ENCODE assay signal across 14 mouse cellular contexts in the genomic region with DNA sequence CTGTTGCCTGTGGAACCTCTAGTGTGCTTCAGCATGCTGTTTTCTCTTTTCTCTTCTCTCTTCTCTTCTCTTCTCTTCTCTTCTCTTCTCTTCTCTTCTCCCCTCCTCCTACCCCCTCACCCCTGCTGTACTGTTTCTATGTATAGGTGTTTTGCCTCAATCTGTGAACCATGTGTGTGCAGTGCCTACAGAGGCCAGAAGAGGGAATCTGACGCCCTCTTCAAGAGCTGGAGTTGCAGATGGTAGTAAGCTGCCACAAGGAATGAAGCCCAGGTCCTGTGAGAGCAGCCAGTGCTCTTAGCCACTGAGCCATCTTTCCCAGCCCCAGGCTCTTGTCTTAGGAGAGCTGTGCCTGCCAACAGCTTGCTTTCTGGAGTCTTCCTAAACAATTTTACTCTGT. TPM values are rescaled to one million over a fixed set of nuclear protein-coding genes. Genes with fewer than 3 reads are reported as not detected.
DNase-seq lines count a peak whose midpoint lies in the region; ATAC-seq and TF ChIP-seq lines count a peak whose summit lies in the region.
"Had no signal": no experiment of that assay in that cellular context is flagged by ENCODE, and none has a peak within 500 bp of the region (broad histone marks: within the 10 kb centered on the region; RNA-seq: fewer than 3 reads in every experiment).

No protein-coding gene starts in this region.

- no peak overlapping the region for H3K4me2 ChIP-seq in intestine, postnatal 0 days (replicated peaks; ENCODE audit: low read depth)
- H3K4me2 ChIP-seq in intestine, embryonic 15.5 days (replicated peaks) = no peak overlapping the region
- H3K4me2 ChIP-seq: neural tube, embryonic 13.5 days had no signal

- peak; percentile 50 for TF ChIP-seq CTCF in intestine, postnatal 0 days (IDR thresholded peaks at IDR 0.05; ENCODE audit: low read depth)

- no peak overlapping the region for H3K27ac ChIP-seq in intestine, postnatal 0 days (ENCODE audit: low read depth, low read length)
- H3K27ac ChIP-seq in intestine, embryonic 15.5 days = no peak overlapping the region
- H3K27ac ChIP-seq: neural tube, embryonic 13.5 days had no signal

- H3K27me3 ChIP-seq in intestine, postnatal 0 days (replicated peaks; ENCODE audit: control insufficient read depth, insufficient read depth, low read length) = no peaks in the 10 kb centered on the region
- H3K27me3 ChIP-seq in intestine, embryonic 15.5 days (replicated peaks) = no peaks in the 10 kb centered on the region
- H3K27me3 ChIP-seq in splenic B cell, adult 2 months (ENCODE audit: control insufficient read depth, insufficient read depth, low read length, poor library complexity, severe bottlenecking) = no peaks in the 10 kb centered on the region
- H3K27me3 ChIP-seq: neural tube, embryonic 13.5 days had no signal

- no peak for ATAC-seq in intestine, postnatal 0 days
- ATAC-seq in intestine, embryonic 15.5 days = no peak
- ATAC-seq: midbrain, embryonic 16.5 days had no signal

- H3K36me3 ChIP-seq in intestine, postnatal 0 days (ENCODE audit: control insufficient read depth, insufficient read depth) = peaks cover 73% of the 10 kb centered on the region
- H3K36me3 ChIP-seq in intestine, embryonic 15.5 days = peaks cover 34% of the 10 kb centered on the region
- H3K36me3 ChIP-seq in splenic B cell, adult 2 months (ENCODE audit: control insufficient read depth, insufficient read depth, low read length, poor library complexity, severe bottlenecking) = peaks cover 3% of the 10 kb centered on the region

- H3K9me3 ChIP-seq in intestine, postnatal 0 days (ENCODE audit: control insufficient read depth) = no peaks in the 10 kb centered on the region
- no peaks in the 10 kb centered on the region for H3K9me3 ChIP-seq in intestine, embryonic 15.5 days
- H3K9me3 ChIP-seq: neural tube, embryonic 13.5 days had no signal

- no peaks in the 10 kb centered on the region for H3K4me1 ChIP-seq in intestine, postnatal 0 days (replicated peaks; ENCODE audit: control insufficient read depth, insufficient read depth, low read length)
- H3K4me1 ChIP-seq in intestine, embryonic 15.5 days (replicated peaks) = no peaks in the 10 kb centered on the region
- H3K4me1 ChIP-seq: neural tube, embryonic 13.5 days had no signal

- no peak overlapping the region for H3K9ac ChIP-seq in intestine, postnatal 0 days (ENCODE audit: low read depth, low read length)
- H3K9ac ChIP-seq in intestine, embryonic 15.5 days = no peak overlapping the region
- H3K9ac ChIP-seq: neural tube, embryonic 13.5 days had no signal

- H3K4me3 ChIP-seq in intestine, postnatal 0 days (ENCODE audit: low read depth, low read length) = no peak overlapping the region
- H3K4me3 ChIP-seq in intestine, embryonic 15.5 days (replicated peaks) = no peak overlapping the region
- H3K4me3 ChIP-seq: neural tube, embryonic 13.5 days had no signal

- DNase-seq in thymus, postnatal 0 days (ENCODE audit: low spot score) = peak; percentile 17
- no peak for DNase-seq in thymus, adult 18-20 months
- peak; percentile 56 for DNase-seq in NIH3T3 (ENCODE audit: low read depth)
- DNase-seq in splenic B cell, adult 2 months (ENCODE audit: low read depth, low spot score) = peak; percentile 29
- DNase-seq in right cerebral cortex, adult 2 months (ENCODE audit: low spot score in 2 of 2) = no peak
- no peak for DNase-seq in neural tube, embryonic 10.5 days (ENCODE audit: extremely low spot score, low spot score)
- DNase-seq: adrenal gland, postnatal 14 days; cerebellum, postnatal 14 days; kidney, adult 18-20 months; lung, postnatal 36 days had no signal

- 67% methylated on average over 1 of the region's 1 CpGs for WGBS in intestine, postnatal 0 days
- 47% methylated on average over 1 of the region's 1 CpGs for WGBS in intestine, embryonic 15.5 days

RNA-seq across cellular contexts. Expression of a gene that starts 12.9 kb away (rescaled TPM):
- polyA plus RNA-seq in intestine, postnatal 0 days (2015; fragmentation: Nextera tagmentation; extraction: Ambion mirVana) = 164 and 168 TPM in 2 replicates
- 196 and 209 TPM in 2 replicates for polyA plus RNA-seq in intestine, embryonic 15.5 days (2015; fragmentation: Nextera tagmentation; extraction: Ambion mirVana)
- 372 and 403 TPM in 2 replicates for polyA plus RNA-seq in thymus, postnatal 0 days (2015; fragmentation: Nextera tagmentation; extraction: Ambion mirVana)

Comparison
In these comparisons a context has a peak if more than half of its experiments do, and no peak if none do; other contexts are left out.
1. DNase-seq: peak in thymus, postnatal 0 days (single experiment), NIH3T3 (single experiment) and splenic B cell, adult 2 months (single experiment); none in thymus, adult 18-20 months (0 of 2), right cerebral cortex, adult 2 months (0 of 2) and neural tube, embryonic 10.5 days (single experiment).